Mouse (Mus musculus) CH12.LX (cell line): ENCODE measurements at regions not wholly inside any gene's neighbourhood (a gene's known extent, or its start where the extent isn't known, plus 50 kb on each side); places are given as distances from the start of the nearest gene placed in this dataset.

ENCODE experiments used
- DNase-seq: peaks from one replicate; pipeline ENCODE4 v3.0.0-alpha.2; 2013; ENCODE audit errors: extremely low read depth
- H3K27ac ChIP-seq: 2 replicates; pipeline ENCODE4 v1.5.1; 2012; ENCODE audit warnings: low read depth, mild to moderate bottlenecking, control low read depth, moderate library complexity; ENCODE audit not compliant: insufficient read depth
- H3K27me3 ChIP-seq: replicated peaks from 2 replicates; pipeline ENCODE3; 2012; ENCODE audit warnings: inconsistent platforms
- H3K36me3 ChIP-seq, 2 experiments: replicated peaks in 1 of 2; 2 replicates each; pipeline versions ENCODE3 to v1.6.1; 2012; ENCODE audit warnings: inconsistent platforms in 1 of 2, low read length in 1 of 2, mild to moderate bottlenecking in 1 of 2, mixed read lengths in 1 of 2, moderate library complexity in 1 of 2; ENCODE audit not compliant: control insufficient read depth in 1 of 2, insufficient read depth in 1 of 2
- H3K4me1 ChIP-seq, 2 experiments: 2 replicates each; pipeline ENCODE4 v1.6.1; 2012; ENCODE audit warnings: inconsistent platforms in 1 of 2, moderate library complexity in 1 of 2; ENCODE audit not compliant: insufficient read depth in 2 of 2, control insufficient read depth in 1 of 2
- H3K4me2 ChIP-seq: 2 replicates; pipeline ENCODE4 v1.6.1; 2012; ENCODE audit warnings: low read depth, mild to moderate bottlenecking, control low read depth; ENCODE audit not compliant: poor library complexity, insufficient read depth, severe bottlenecking
- H3K4me3 ChIP-seq, 3 experiments: fragments of 150-350 bp in 1 of 3; sonication (generic) in 1 of 3; replicated peaks in 1 of 3; 2 replicates each; pipeline versions ENCODE3 to v1.5.1; 2011 to 2012; ENCODE audit warnings: low read depth in 2 of 3, low read length in 2 of 3, mild to moderate bottlenecking in 2 of 3, moderate library complexity in 2 of 3, control low read depth in 1 of 3, improper control_type of control experiment in 1 of 3, inconsistent platforms in 1 of 3, mixed read lengths in 1 of 3; ENCODE audit not compliant: poor library complexity in 1 of 3
- H3K79me2 ChIP-seq: replicated peaks from 2 replicates; pipeline ENCODE4 v1.6.1; 2012; ENCODE audit warnings: mild to moderate bottlenecking, moderate library complexity; ENCODE audit not compliant: control insufficient read depth, poor library complexity, insufficient read depth, severe bottlenecking; ENCODE audit errors: extremely low read depth
- H3K9ac ChIP-seq: 2 replicates; pipeline ENCODE4 v1.6.1; 2012; ENCODE audit warnings: low read depth, mild to moderate bottlenecking, control low read depth, moderate library complexity; ENCODE audit not compliant: insufficient read depth
- H3K9me3 ChIP-seq: replicated peaks from 2 replicates; pipeline ENCODE3; 2012; ENCODE audit warnings: low read length, inconsistent platforms, mixed read lengths
- CHD2 ChIP-seq: IDR thresholded peaks from 2 replicates; pipeline ENCODE4 v1.6.1; 2011; ENCODE audit warnings: low read length, improper control_type of control experiment
- CTCF ChIP-seq, 2 experiments: IDR thresholded peaks in 1 of 2; conservative IDR thresholded peaks in 1 of 2; 2 replicates each; pipeline ENCODE4 v1.5.1; 2011 to 2012; ENCODE audit warnings: low read depth in 2 of 2, low read length in 2 of 2, improper control_type of control experiment in 1 of 2, inconsistent platforms in 1 of 2, mild to moderate bottlenecking in 1 of 2, moderate library complexity in 1 of 2
- E2F4 ChIP-seq: IDR thresholded peaks from 2 replicates; pipeline ENCODE4 v1.6.1; 2011; ENCODE audit warnings: low read depth, low read length, improper control_type of control experiment; ENCODE audit not compliant: insufficient replicate concordance
- EP300 ChIP-seq: IDR thresholded peaks from 2 replicates; pipeline ENCODE4 v1.6.1; 2011; ENCODE audit warnings: low read length, improper control_type of control experiment
- ETS1 ChIP-seq: conservative IDR thresholded peaks from 2 replicates; pipeline ENCODE4 v1.6.1; 2012; ENCODE audit warnings: low read depth, mild to moderate bottlenecking, inconsistent platforms, low read length, improper control_type of control experiment, moderate library complexity
- GABPA ChIP-seq: IDR thresholded peaks from 2 replicates; pipeline ENCODE4 v1.6.1; 2012; ENCODE audit warnings: low read depth, low read length, improper control_type of control experiment, inconsistent platforms; ENCODE audit not compliant: insufficient replicate concordance
- IRF4 ChIP-seq: IDR thresholded peaks from 2 replicates; pipeline ENCODE4 v1.6.1; 2014; ENCODE audit warnings: low read depth, mild to moderate bottlenecking, inconsistent platforms, low read length, improper control_type of control experiment
- JUN ChIP-seq: IDR thresholded peaks from 2 replicates; pipeline ENCODE4 v1.6.1; 2011; ENCODE audit warnings: low read depth, mild to moderate bottlenecking, low read length, improper control_type of control experiment, moderate library complexity; ENCODE audit not compliant: insufficient read depth
- KAT2A ChIP-seq: IDR thresholded peaks from 2 replicates; pipeline ENCODE4 v1.6.1; 2012; ENCODE audit warnings: low read length, improper control_type of control experiment, inconsistent platforms; ENCODE audit not compliant: insufficient replicate concordance
- MAFK ChIP-seq: IDR thresholded peaks from 2 replicates; pipeline ENCODE4 v1.6.1; 2011; ENCODE audit warnings: low read length, improper control_type of control experiment; ENCODE audit not compliant: insufficient replicate concordance
- MAZ ChIP-seq: IDR thresholded peaks from 2 replicates; pipeline ENCODE4 v1.6.1; 2012; ENCODE audit warnings: low read depth, mild to moderate bottlenecking, inconsistent platforms, low read length, improper control_type of control experiment, moderate library complexity
- MXI1 ChIP-seq: IDR thresholded peaks from 2 replicates; pipeline ENCODE4 v1.6.1; 2011; ENCODE audit warnings: mild to moderate bottlenecking, low read depth, low read length, improper control_type of control experiment
- MYC ChIP-seq: IDR thresholded peaks from 2 replicates; pipeline ENCODE4 v1.6.1; 2011; ENCODE audit warnings: low read depth, mild to moderate bottlenecking, improper control_type of control experiment, low read length
- NELFE ChIP-seq: IDR thresholded peaks from 2 replicates; pipeline ENCODE4 v1.6.1; 2011; ENCODE audit warnings: low read depth, low read length, improper control_type of control experiment
- NRF1 ChIP-seq: IDR thresholded peaks from 2 replicates; pipeline ENCODE4 v1.6.1; 2014; ENCODE audit warnings: low read depth, mild to moderate bottlenecking, inconsistent platforms, low read length, improper control_type of control experiment, moderate library complexity
- POLR2A ChIP-seq: IDR thresholded peaks from 2 replicates; pipeline ENCODE4 v1.6.1; 2011; ENCODE audit warnings: low read depth, mild to moderate bottlenecking, improper control_type of control experiment, low read length
- POLR2AphosphoS2 ChIP-seq: IDR thresholded peaks from 2 replicates; pipeline ENCODE4 v1.6.1; 2011; ENCODE audit warnings: low read depth, low read length, improper control_type of control experiment
- RAD21 ChIP-seq: IDR thresholded peaks from 2 replicates; pipeline ENCODE4 v1.6.1; 2011; ENCODE audit warnings: low read depth, mild to moderate bottlenecking, low read length, improper control_type of control experiment, moderate library complexity
- TBP ChIP-seq: conservative IDR thresholded peaks from 2 replicates; pipeline ENCODE4 v1.6.1; 2011; ENCODE audit warnings: low read depth, low read length, improper control_type of control experiment
- UBTF ChIP-seq: IDR thresholded peaks from 2 replicates; pipeline ENCODE4 v1.6.1; 2012; ENCODE audit warnings: low read depth, mild to moderate bottlenecking, inconsistent platforms, low read length, improper control_type of control experiment, moderate library complexity
- USF1 ChIP-seq: IDR thresholded peaks from 2 replicates; pipeline ENCODE4 v1.6.1; 2014; ENCODE audit warnings: low read depth, mild to moderate bottlenecking, inconsistent platforms, low read length, improper control_type of control experiment
- ZC3H11A ChIP-seq: IDR thresholded peaks from 2 replicates; pipeline ENCODE4 v1.6.1; 2012; ENCODE audit warnings: low read depth, mild to moderate bottlenecking, inconsistent platforms, low read length, improper control_type of control experiment
- ZKSCAN1 ChIP-seq: IDR thresholded peaks from 2 replicates; pipeline ENCODE4 v1.6.1; 2012; ENCODE audit warnings: low read depth, inconsistent platforms, low read length, improper control_type of control experiment, borderline replicate concordance
- ZNF384 ChIP-seq: IDR thresholded peaks from 2 replicates; pipeline ENCODE4 v1.6.1; 2012; ENCODE audit warnings: low read depth, low read length, improper control_type of control experiment, inconsistent platforms
- dilution Hi-C: fragments of 300-500 bp; cut with MboI; formaldehyde crosslinking; loops from 2 replicates; pipeline ENCODE4 v1.14.3; 2020; ENCODE audit warnings: low sequenced_read_pairs; ENCODE audit not compliant: extremely low pct_unique_long_range_greater_than_20kb, extremely low pct_ligation_motif_present
- in situ Hi-C: fragments of 300-500 bp; cut with MboI; formaldehyde crosslinking; loops from 3 replicates; pipeline ENCODE4 v1.14.3; 2019; ENCODE audit warnings: low sequenced_read_pairs, low pct_ligation_motif_present, low pct_unique_long_range_greater_than_20kb, mixed read lengths

- no peaks in the 10 kb centered on the region for H3K36me3 ChIP-seq
- H3K4me2 ChIP-seq, result no peak overlapping the region
- no peak overlapping the region for H3K27ac ChIP-seq
- H3K4me3 ChIP-seq, result no peak overlapping the region
- dilution Hi-C loops, result no loop called here
- H3K4me1 ChIP-seq, result peaks cover 10 to 34% of the 10 kb centered on the region in 2 experiments
- H3K79me2 ChIP-seq, result no peaks in the 10 kb centered on the region
- TF ChIP-seq MXI1 (no peak), NRF1 (no peak), TBP (no peak), MAZ (no peak), KAT2A (no peak), EP300 (no peak), NELFE (no peak), IRF4 (no peak), POLR2AphosphoS2 (no peak), POLR2A (no peak), ZC3H11A (no peak), JUN (no peak), E2F4 (no peak), GABPA (no peak), RAD21 (no peak), UBTF (no peak)
- in situ Hi-C loops, result no loop called here
- H3K9me3 ChIP-seq, result no peaks in the 10 kb centered on the region
- H3K9ac ChIP-seq, result no peak overlapping the region
- H3K27me3 ChIP-seq, result no peaks in the 10 kb centered on the region
- no peak for DNase-seq
Measured at GRCm38 (mm10) chr9:46478611-46479010, 158.8 kb upstream of the 4931429L15Rik start.

- dilution Hi-C loops (no loop called here), in situ Hi-C loops (no loop called here)
- Histone ChIP-seq H3K4me3 (no peak overlapping the region), H3K36me3 (no peaks in the 10 kb centered on the region), H3K9me3 (no peaks in the 10 kb centered on the region), H3K79me2 (no peaks in the 10 kb centered on the region), H3K27me3 (no peaks in the 10 kb centered on the region), H3K9ac (no peak overlapping the region), H3K4me2 (no peak overlapping the region), H3K27ac (no peak overlapping the region), H3K4me1 (peaks cover 0 to 15% of the 10 kb centered on the region in 2 experiments; a peak in 2 of 4 replicates)
- no peak for DNase-seq
- no peak for TF ChIP-seq USF1
- no peak for TF ChIP-seq ZKSCAN1
- no peak for TF ChIP-seq KAT2A
- TF ChIP-seq POLR2AphosphoS2, result no peak
- TF ChIP-seq EP300, result no peak
- no peak for TF ChIP-seq ETS1
- TF ChIP-seq GABPA, result no peak
- no peak for TF ChIP-seq CHD2
- no peak for TF ChIP-seq MAFK
- no peak for TF ChIP-seq E2F4
- TF ChIP-seq ZNF384, result no peak
- TF ChIP-seq MYC, result no peak
- TF ChIP-seq TBP, result no peak
- TF ChIP-seq CTCF (conservative IDR thresholded peaks at IDR 0.05 in 1 of 2, IDR thresholded peaks at IDR 0.05 in 1 of 2; ENCODE audit: low read depth in 2 of 2, low read length in 2 of 2), result no peak
Measured at GRCm38 (mm10) chr9:46476516-46476915, 156.7 kb upstream of the 4931429L15Rik start.
